Mouse (Mus musculus) limb, embryonic 11.5 days (tissue): ENCODE data around the gene Otulin. TPM values are rescaled to one million over a fixed set of nuclear protein-coding genes. Genes with fewer than 3 reads are reported as not detected.

ENCODE experiments used
- ATAC-seq: fragments of 200-750 bp; cut with Nextera tagmentation; 2 replicates; pipeline ENCODE4 v1.8.0; 2017; ENCODE audit warnings: low read depth; ENCODE audit not compliant: insufficient number of reproducible peaks, low FRiP score, low TSS enrichment
- DNase-seq: peaks from one replicate; pipeline ENCODE4 v3.0.0-alpha.2; 2015; ENCODE audit warnings: low spot score
- H3K27ac ChIP-seq: fragments of 300-500 bp; sonication (generic); replicated peaks from 2 replicates; pipeline ENCODE4 v1.5.1; 2014; ENCODE audit warnings: low read depth, mild to moderate bottlenecking, low read length
- H3K27me3 ChIP-seq: fragments of 300-500 bp; sonication (generic); 2 replicates; pipeline ENCODE4 v1.6.1; 2014; ENCODE audit warnings: mild to moderate bottlenecking, low read length, mixed read lengths; ENCODE audit not compliant: control insufficient read depth, insufficient read depth
- H3K36me3 ChIP-seq: fragments of 300-500 bp; sonication (generic); 2 replicates; pipeline ENCODE4 v1.6.1; 2014; ENCODE audit warnings: mild to moderate bottlenecking, low read length, moderate library complexity, mixed read lengths; ENCODE audit not compliant: control insufficient read depth, insufficient read depth
- H3K4me1 ChIP-seq: fragments of 300-500 bp; sonication (generic); 2 replicates; pipeline ENCODE4 v1.6.1; 2014; ENCODE audit warnings: low read length, mixed read lengths; ENCODE audit not compliant: control insufficient read depth, insufficient read depth
- H3K4me2 ChIP-seq: fragments of 300-500 bp; sonication (generic); 2 replicates; pipeline ENCODE4 v1.6.1; 2014; ENCODE audit warnings: low read depth, mild to moderate bottlenecking, moderate library complexity; ENCODE audit not compliant: severe bottlenecking
- H3K4me3 ChIP-seq: fragments of 300-500 bp; sonication (generic); 2 replicates; pipeline ENCODE4 v1.5.1; 2014; ENCODE audit warnings: low read depth, low read length
- H3K9ac ChIP-seq: fragments of 300-500 bp; sonication (generic); 2 replicates; pipeline ENCODE4 v1.6.1; 2014; ENCODE audit warnings: mild to moderate bottlenecking, low read length
- H3K9me3 ChIP-seq: fragments of 300-500 bp; sonication (generic); 2 replicates; pipeline ENCODE4 v1.6.1; 2016; ENCODE audit warnings: low read length; ENCODE audit not compliant: control insufficient read depth
- WGBS: fragments of 180-500 bp; shearing (Covaris S2); extraction: QIAGEN DNeasy Blood & Tissue Kit; methylation state at CpG from one replicate; pipeline ENCODE4 v1.1.7; 2014; 5-methylcytosine and 5-hydroxymethylcytosine counted together
- microRNA-seq: library from miRNA; unstranded; fragments of <30 nt; microRNA quantifications from one replicate; pipeline ENCODE4, GENCODE M21; 2016
- polyA plus RNA-seq: library from polyadenylated mRNA; unstranded; fragments of >200 nt; fragmentation: Nextera tagmentation; extraction: Ambion mirVana; gene quantifications from 2 replicates; pipeline ENCODE4 v1.2.1, GENCODE M21; 2014

Otulin gene
- polyA plus RNA-seq, 1 experiment from 2014 or later, result 38.0 TPM

DNA sequence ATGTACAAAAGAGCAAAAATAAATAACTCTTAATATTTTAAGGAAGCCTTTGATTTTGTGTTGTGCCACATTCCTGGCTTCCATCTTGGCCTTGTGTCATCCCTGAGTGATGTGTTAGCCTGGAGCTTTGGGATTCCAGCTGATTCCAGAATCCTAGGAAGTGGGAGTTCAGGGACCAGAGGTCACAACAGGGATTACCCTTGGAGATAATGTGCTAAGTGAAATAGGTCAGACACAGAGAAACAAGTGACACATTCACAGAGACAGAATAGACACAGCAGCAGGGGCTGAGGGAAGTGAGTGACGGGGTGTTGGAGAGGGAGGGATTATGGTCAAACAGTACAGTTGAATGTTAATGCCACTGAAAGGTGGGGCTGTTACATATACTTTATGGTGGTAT is 137.8 kb downstream of the Otulin start:
- no peak overlapping the region for H3K27ac ChIP-seq
- H3K9me3 ChIP-seq, result no peaks in the 10 kb centered on the region
- no peak for ATAC-seq
- H3K9ac ChIP-seq, result no peak overlapping the region
- H3K4me2 ChIP-seq, result no peak overlapping the region
- no peaks in the 10 kb centered on the region for H3K36me3 ChIP-seq
- no peak overlapping the region for H3K4me3 ChIP-seq
- DNase-seq, result no peak
- WGBS, result 73% methylated on average over 1 of the region's 1 CpGs
- no peaks in the 10 kb centered on the region for H3K4me1 ChIP-seq
- no peaks in the 10 kb centered on the region for H3K27me3 ChIP-seq

Small RNAs within 50 kb of the gene (microRNA-seq; reads per million reads assigned to microRNA genes)
- gene Mir7117, result not detected

Other genes starting within 250 kb of the Otulin start
- gene Ank, start 164.0 kb downstream of the Otulin start, polyA plus RNA-seq, result 2.9 and 3.4 TPM in 2 replicates
- gene Otulinl, start 50.9 kb upstream of the Otulin start, polyA plus RNA-seq, result 9.1 and 11.8 TPM in 2 replicates